Mouse (Mus musculus) forebrain, embryonic 12.5 days (tissue): ENCODE data around the gene S100a11. TPM values are rescaled to one million over a fixed set of nuclear protein-coding genes. Genes with fewer than 3 reads are reported as not detected.

Experiments used
- polyA plus RNA-seq: library from polyadenylated mRNA; unstranded; fragments of >200 nt; fragmentation: Nextera tagmentation; extraction: Ambion mirVana; gene quantifications from 2 replicates; pipeline ENCODE4 v1.2.1, GENCODE M21; 2016

S100a11 gene
- polyA plus RNA-seq, 1 experiment from 2014 or later, result 342 TPM

Other genes with a start within 250 kb of the S100a11 start
- gene Flg, start 247.0 kb upstream of the S100a11 start, polyA plus RNA-seq, result not detected in 2 replicates
- not detected in 2 replicates for gene Hrnr, start 200.7 kb upstream of the S100a11 start, polyA plus RNA-seq
- gene Rptn, start 126.8 kb upstream of the S100a11 start, polyA plus RNA-seq, result not detected in 2 replicates
- gene Tchh, start 78.2 kb upstream of the S100a11 start, polyA plus RNA-seq, result 0.54 and 0.55 TPM in 2 replicates
- not detected in 2 replicates for gene Tchhl1, start 51.7 kb upstream of the S100a11 start, polyA plus RNA-seq
- gene S100a10, start 34.6 kb downstream of the S100a11 start, polyA plus RNA-seq, result 108 and 148 TPM in 2 replicates
- gene Tdpoz2, start 132.2 kb downstream of the S100a11 start, polyA plus RNA-seq, result not detected in 2 replicates
- not detected in 2 replicates for gene Tdpoz1, start 155.8 kb downstream of the S100a11 start, polyA plus RNA-seq
- gene Gm37596, start 172.6 kb downstream of the S100a11 start, polyA plus RNA-seq, result not detected in 2 replicates